Mouse (Mus musculus): ENCODE data around the gene Shisa7.
"Not testable (repeated sequence)": the region's sequence is repeated elsewhere in the genome, so short reads cannot be mapped to it uniquely, and the experiment has no call there.

The Shisa7 gene

GRCm38 (mm10) chr7:4794631-4795168 lies 49.8 kb downstream of the Shisa7 start:
- DNase-seq (ENCODE audit: low read depth): no peak

- no peak for DNase-seq (ENCODE audit: low read depth)
Measured at GRCm38 (mm10) chr7:4793674-4794073, 50.8 kb downstream of the Shisa7 start.

- not testable (repeated sequence) for DNase-seq (ENCODE audit: low read depth)
Measured at GRCm38 (mm10) chr7:4793248-4793647, 51.2 kb downstream of the Shisa7 start.

- peak; percentile 99 for DNase-seq (ENCODE audit: low read depth)
Measured at GRCm38 (mm10) chr7:4792278-4793212, 52.0 kb downstream of the Shisa7 start, which contains the start of gene Rpl28. TSS of gene Rpl28 (plus strand) at chr7:4792874.

- no peak for DNase-seq (ENCODE audit: low read depth)
Measured at GRCm38 (mm10) chr7:4789436-4789935, 55.0 kb downstream of the Shisa7 start, which contains the start of gene Tmem238. TSS of gene Tmem238 (minus strand) at chr7:4789656.

- peak; percentile 67 for DNase-seq (ENCODE audit: low read depth)
Measured at GRCm38 (mm10) chr7:4788499-4789435, 55.7 kb downstream of the Shisa7 start.

- DNase-seq (ENCODE audit: low read depth): no peak
Measured at GRCm38 (mm10) chr7:4783667-4784268, 60.7 kb downstream of the Shisa7 start.

- DNase-seq (ENCODE audit: low read depth): no peak
Measured at GRCm38 (mm10) chr7:4782759-4783158, 61.7 kb downstream of the Shisa7 start, which contains the start of the genes Il11 and Tmem190. TSS of gene Il11 (minus strand) at chr7:4782859. TSS of gene Tmem190 (plus strand) at chr7:4782937.

GRCm38 (mm10) chr7:4782130-4782529 lies 62.4 kb downstream of the Shisa7 start:
- no peak for DNase-seq (ENCODE audit: low read depth)

GRCm38 (mm10) chr7:4779921-4780320 lies 64.6 kb downstream of the Shisa7 start:
- DNase-seq (ENCODE audit: low read depth): peak; percentile 53

GRCm38 (mm10) chr7:4777851-4778637 lies 66.5 kb downstream of the Shisa7 start:
- DNase-seq (ENCODE audit: low read depth): peak; percentile 59

- peak; percentile 81 for DNase-seq (ENCODE audit: low read depth)
Measured at GRCm38 (mm10) chr7:4776861-4777830, 67.3 kb downstream of the Shisa7 start.

GRCm38 (mm10) chr7:4776131-4776530 lies 68.4 kb downstream of the Shisa7 start:
- no peak for DNase-seq (ENCODE audit: low read depth)
